Mouse (Mus musculus) thymus, adult 2 months (tissue): Measurements from ENCODE around the gene Cd248. TPM values are rescaled to one million over a fixed set of nuclear protein-coding genes. Genes with fewer than 3 reads are reported as not detected.

Experiments
- DNase-seq: peaks from one replicate; pipeline ENCODE4 v3.0.0; 2021
- H3K27ac ChIP-seq: fragments of 200-500 bp; 2 replicates; pipeline ENCODE4 v1.5.1; 2012; ENCODE audit warnings: low read length, control low read depth; ENCODE audit not compliant: control insufficient read depth, insufficient read depth
- H3K27me3 ChIP-seq: fragments of 200-500 bp; 2 replicates; pipeline ENCODE4 v1.6.1; 2012; ENCODE audit warnings: mild to moderate bottlenecking, low read length, moderate library complexity, mixed read lengths; ENCODE audit not compliant: control insufficient read depth, insufficient read depth
- H3K36me3 ChIP-seq: fragments of 200-500 bp; 2 replicates; pipeline ENCODE4 v1.6.1; 2012; ENCODE audit warnings: mild to moderate bottlenecking, low read length, moderate library complexity; ENCODE audit not compliant: control insufficient read depth, insufficient read depth
- H3K4me1 ChIP-seq: fragments of 200-500 bp; replicated peaks from 2 replicates; pipeline ENCODE4 v1.6.1; 2012; ENCODE audit warnings: low read length; ENCODE audit not compliant: control insufficient read depth, insufficient read depth
- H3K4me3 ChIP-seq: fragments of 200-500 bp; 2 replicates; pipeline ENCODE4 v1.5.1; 2012; ENCODE audit warnings: mild to moderate bottlenecking, low read length, control low read depth, moderate library complexity; ENCODE audit not compliant: control insufficient read depth, insufficient read depth
- CTCF ChIP-seq: fragments of 200-500 bp; IDR thresholded peaks from 2 replicates; pipeline ENCODE4 v1.5.1; 2012; ENCODE audit warnings: mild to moderate bottlenecking, control low read depth, low read length, moderate library complexity, borderline replicate concordance; ENCODE audit not compliant: control insufficient read depth, poor library complexity, insufficient read depth; ENCODE audit errors: extremely low read depth
- POLR2A ChIP-seq: fragments of 200-500 bp; IDR thresholded peaks from 2 replicates; pipeline ENCODE4 v1.6.1; 2012; ENCODE audit warnings: mild to moderate bottlenecking, low read length, control low read depth, moderate library complexity; ENCODE audit not compliant: control insufficient read depth, poor library complexity, insufficient read depth; ENCODE audit errors: extremely low read depth
- WGBS: fragments of 180-500 bp; shearing (Covaris S2); methylation state at CpG from one replicate; pipeline ENCODE4 v1.1.7; 2018; 5-methylcytosine and 5-hydroxymethylcytosine counted together
- polyA plus RNA-seq: library from polyadenylated mRNA; depleted of rRNA; stranded (reverse); fragments of >200 nt; gene quantifications from 2 replicates; pipeline ENCODE4 v1.2.3, GENCODE M21; 2012; rRNA removed

The Cd248 gene
- polyA plus RNA-seq = 5.9 and 7.7 TPM in 2 replicates

DNA sequence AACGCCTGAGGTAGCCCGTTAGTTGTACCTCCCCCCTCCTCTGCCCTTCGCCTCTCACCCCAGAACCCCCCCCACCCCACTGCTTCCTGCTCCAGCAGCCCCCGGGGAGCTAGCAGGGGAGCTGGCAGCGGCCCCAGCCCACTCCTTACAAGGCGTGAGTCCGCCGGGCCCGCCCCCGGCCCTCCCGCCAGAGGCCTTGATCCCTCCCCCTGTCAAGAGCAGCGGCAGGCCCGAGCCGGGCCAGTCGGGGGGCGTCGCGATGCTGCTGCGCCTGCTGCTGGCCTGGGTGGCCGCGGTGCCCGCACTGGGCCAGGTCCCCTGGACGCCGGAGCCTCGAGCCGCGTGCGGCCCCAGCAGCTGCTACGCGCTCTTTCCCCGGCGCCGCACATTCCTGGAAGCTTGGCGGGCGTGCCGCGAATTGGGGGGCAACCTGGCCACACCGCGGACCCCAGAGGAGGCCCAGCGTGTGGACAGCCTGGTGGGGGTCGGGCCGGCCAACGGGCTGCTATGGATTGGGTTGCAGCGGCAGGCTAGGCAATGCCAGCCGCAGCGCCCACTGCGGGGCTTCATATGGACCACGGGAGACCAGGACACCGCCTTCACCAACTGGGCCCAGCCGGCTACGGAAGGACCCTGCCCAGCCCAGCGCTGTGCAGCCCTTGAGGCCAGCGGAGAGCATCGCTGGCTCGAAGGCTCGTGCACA lies at the start of gene Cd248:
Gene Cd248 (plus strand): TSS at position 212 of the 703 bp plus-strand sequence.
- Histone ChIP-seq H3K36me3 (no peaks in the 10 kb centered on the region), H3K27ac (no peak within 1 kb of the TSS), H3K4me3 (no peak within 1 kb of the TSS), H3K27me3 (peaks cover 25% of the 10 kb centered on the region), H3K4me1 (peaks cover 11% of the 10 kb centered on the region)
- DNase-seq = no peak
- TF ChIP-seq CTCF (no peak), POLR2A (no peak)
- 11% methylated on average over 56 of the region's 56 CpGs for WGBS

DNA sequence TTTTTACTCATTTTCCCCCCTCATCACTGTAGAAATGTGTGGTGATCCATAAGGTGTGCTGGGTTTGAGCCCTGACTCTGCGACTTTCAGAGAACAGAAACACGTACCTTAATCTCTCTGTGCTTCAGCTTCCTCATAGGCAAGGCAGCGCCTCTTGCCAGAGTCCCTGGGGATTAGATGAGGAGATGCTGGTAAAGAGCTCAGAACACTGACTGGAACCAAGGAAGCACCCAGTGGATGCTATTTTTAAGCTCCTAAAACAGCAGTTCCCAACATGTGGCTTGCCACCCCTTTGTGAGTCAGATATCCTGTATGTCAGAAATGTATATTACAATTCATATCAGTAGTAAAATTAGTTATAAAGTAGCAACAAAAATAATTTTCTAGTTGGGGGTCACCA lies 49.7 kb upstream of the Cd248 start:
- 96% methylated on average over 3 of the region's 3 CpGs for WGBS

DNA sequence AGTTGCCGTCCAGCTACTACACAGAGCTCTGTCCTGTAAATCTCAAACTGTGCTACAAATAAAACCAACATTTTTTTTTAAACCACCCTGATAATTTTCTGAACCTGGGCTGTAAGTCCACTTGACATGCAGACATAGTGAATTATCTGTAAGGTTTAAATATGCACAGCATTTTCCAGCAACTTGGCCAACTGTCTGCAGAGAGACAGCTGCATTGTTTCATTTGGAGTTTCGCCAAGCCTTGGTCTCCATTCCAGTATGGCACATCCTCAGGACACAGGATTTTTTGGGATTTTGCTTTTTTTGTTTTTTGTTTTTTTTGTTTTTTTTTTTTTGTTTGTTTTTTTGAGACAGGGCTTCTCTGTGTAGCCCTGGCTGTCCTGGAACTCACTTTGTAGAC lies 46.5 kb upstream of the Cd248 start:
- Histone ChIP-seq H3K27me3 (no peaks in the 10 kb centered on the region), H3K27ac (no peak overlapping the region), H3K4me1 (peaks cover 9% of the 10 kb centered on the region), H3K4me3 (no peak overlapping the region), H3K36me3 (no peaks in the 10 kb centered on the region)
- no peak for DNase-seq
- 96% methylated on average over 2 of the region's 2 CpGs for WGBS
- TF ChIP-seq POLR2A (no peak), CTCF (no peak)

More for the DNA sequence above, 49.7 kb upstream of the Cd248 start:
- Histone ChIP-seq H3K4me3 (no peak overlapping the region), H3K27me3 (no peaks in the 10 kb centered on the region), H3K27ac (no peak overlapping the region), H3K4me1 (peaks cover under 1% of the 10 kb centered on the region), H3K36me3 (no peaks in the 10 kb centered on the region)
- no peak for DNase-seq
- TF ChIP-seq CTCF (no peak), POLR2A (no peak)

DNA sequence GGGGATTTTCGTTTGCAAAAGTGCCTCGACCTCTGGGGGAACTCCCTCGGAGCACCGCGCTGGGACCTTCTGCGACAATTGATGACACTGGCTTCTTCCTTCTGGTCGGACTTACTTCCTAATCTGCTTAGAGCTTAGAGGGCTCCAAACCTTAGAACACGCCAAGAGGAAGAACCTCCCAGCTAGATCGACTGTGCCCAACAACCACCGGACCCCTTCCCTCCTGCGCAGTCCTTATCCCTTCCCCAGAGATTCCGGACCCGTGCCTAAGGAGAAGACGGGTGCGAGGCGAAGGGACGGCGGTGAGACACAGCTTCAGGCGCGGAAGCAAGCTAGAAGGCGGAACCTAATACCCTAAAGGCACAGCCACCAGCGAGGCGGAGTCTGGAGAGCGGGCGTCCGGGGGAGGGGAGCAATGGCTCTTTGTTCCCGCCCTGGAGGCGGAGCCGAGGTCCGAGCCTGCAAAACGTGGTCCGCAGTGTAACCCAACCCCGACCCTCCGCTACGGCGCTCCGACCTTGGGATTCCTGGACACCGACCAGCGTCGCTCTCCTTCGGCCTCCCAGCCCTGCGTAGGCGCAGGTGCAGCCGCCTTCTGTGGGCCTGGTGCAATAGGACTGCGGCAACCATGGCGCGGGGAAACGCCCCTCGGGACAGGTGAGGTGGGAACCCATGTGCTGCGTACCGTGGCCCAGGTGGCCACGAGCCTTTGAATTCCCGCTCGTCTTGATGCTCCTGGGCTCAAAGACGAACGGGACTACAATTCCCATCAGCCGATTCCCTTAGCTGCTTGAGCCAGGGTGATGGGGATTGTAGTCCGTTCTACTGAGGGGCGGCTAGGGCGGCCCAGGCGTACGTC lies 44.0 kb upstream of the Cd248 start, which contains the start of gene Slc29a2:
Gene Slc29a2 (plus strand): TSS at position 240 of the 859 bp plus-strand sequence.
- H3K36me3 ChIP-seq = no peaks in the 10 kb centered on the region
- peaks cover 9% of the 10 kb centered on the region for H3K4me1 ChIP-seq
- peak within 1 kb of the TSS; percentile 53 for H3K4me3 ChIP-seq
- TF ChIP-seq POLR2A = peak; percentile 43; the same call in 1 of the 2 replicates
- TF ChIP-seq CTCF = 0 out of 2 replicates have a peak, but pooled peaks have one; percentile 38
- DNase-seq = peak; percentile 85
- no peaks in the 10 kb centered on the region for H3K27me3 ChIP-seq
- under 1% methylated on average over 62 of the region's 62 CpGs for WGBS
- H3K27ac ChIP-seq = peak within 1 kb of the TSS; percentile 14

DNA sequence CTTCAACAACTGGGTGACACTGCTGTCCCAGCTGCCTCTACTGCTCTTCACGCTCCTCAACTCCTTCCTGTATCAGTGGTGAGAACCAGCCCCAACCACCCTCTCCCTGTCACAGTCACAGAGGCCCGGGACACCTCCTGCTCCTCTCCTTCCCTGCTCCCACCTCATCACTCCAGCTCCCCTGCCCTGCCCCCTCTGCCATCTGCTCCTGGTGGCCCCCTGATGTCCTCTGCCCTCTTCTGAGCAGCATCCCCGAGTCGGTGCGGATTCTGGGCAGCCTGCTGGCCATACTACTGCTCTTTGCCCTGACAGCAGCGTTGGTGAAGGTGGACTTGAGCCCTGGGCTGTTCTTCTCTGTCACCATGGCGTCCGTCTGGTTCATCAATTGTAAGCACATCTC lies 41.8 kb upstream of the Cd248 start:
- Histone ChIP-seq H3K27me3 (no peaks in the 10 kb centered on the region), H3K36me3 (no peaks in the 10 kb centered on the region), H3K4me3 (no peak overlapping the region), H3K4me1 (peaks cover 9% of the 10 kb centered on the region), H3K27ac (no peak overlapping the region)
- TF ChIP-seq CTCF (no peak), POLR2A (no peak)
- WGBS = 96% methylated on average over 8 of the region's 8 CpGs
- DNase-seq = no peak

DNA sequence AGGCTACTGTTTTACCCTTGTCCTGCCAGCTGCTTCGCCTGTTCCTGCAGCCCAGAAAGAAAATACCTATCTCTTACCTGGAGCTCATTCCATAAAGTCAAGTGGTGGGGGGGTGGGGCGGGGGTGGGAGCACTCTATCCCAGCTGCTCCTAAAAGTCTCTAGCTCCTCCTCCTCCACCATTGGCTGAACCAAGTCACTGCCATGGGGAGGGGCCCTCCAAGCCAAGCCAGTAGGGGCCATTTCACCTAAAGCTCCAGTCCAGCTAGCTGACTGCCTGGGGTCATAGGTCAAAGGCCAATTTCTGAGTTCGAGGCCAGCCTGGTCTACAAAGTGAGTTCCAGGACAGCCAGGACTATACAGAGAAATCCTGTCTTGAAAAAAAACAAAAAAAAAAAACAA lies 35.2 kb upstream of the Cd248 start:
- H3K27me3 ChIP-seq = no peaks in the 10 kb centered on the region
- 0 out of 2 replicates have a peak, but pooled peaks cover under 1% of the 10 kb centered on the region for H3K4me1 ChIP-seq
- H3K27ac ChIP-seq = no peak overlapping the region
- DNase-seq = no peak
- no peak overlapping the region for H3K4me3 ChIP-seq
- no peaks in the 10 kb centered on the region for H3K36me3 ChIP-seq
- TF ChIP-seq CTCF (no peak), POLR2A (no peak)
- WGBS = 90% methylated on average over 3 of the region's 3 CpGs
